Mouse (Mus musculus): ENCODE results near the gene Rhbdd1.

Rhbdd1 gene

DNA sequence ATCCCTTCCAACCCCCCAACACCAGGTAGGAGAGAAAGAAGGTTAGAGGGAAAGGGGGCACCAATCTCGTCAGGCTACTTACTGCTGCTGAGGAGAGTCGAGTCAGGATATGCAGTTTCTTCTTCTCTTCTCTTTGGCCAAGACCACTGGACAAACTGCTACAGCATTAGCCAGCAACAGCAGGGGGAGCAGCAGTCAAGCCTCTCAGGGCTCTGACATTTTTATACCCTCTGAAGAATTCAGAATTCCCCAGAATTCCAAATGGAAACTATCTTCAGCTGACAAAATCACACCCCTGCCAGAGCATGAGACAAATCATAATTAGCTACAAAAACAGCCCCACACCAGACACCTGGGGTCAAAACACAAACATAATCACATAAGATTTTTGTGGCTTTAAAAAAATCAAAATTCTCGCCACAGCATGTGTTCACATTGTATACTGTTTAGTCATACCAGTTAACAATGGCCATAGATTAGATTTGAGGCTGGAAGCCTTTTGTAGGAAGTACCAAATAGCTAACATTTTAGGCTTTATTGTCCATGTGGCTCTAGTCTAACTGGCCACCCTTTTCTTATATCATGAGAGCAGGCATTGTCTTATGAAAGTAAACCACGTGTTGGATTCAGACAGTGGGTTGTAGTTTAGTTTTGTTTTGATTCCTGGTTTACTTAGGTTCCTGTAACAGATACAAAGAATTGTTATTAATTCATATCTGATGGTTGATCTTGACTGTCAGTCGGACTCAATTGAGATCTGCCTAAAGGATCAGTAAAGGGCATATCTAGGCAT is 55.6 kb downstream of the Rhbdd1 start:
- DNase-seq = no peak

DNA sequence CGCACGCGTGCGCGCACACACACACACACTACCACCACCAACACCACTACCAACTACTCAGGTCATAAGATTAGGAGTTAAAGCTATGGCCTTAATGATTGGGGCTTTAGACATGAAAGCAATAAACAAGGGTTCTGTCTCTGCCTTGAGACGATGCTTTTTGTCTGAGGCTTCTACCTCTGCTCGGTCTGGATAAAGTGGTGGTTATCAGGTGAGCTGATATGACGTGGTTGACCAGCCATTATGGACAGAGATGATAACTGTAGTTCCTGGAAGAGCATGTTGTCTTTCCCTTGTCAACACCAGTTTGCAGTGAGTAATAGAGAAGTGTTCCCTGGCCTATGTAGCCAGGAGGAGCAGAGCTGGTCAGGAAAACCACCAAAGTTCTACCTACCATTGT is 57.7 kb downstream of the Rhbdd1 start:
- DNase-seq = no peak

DNA sequence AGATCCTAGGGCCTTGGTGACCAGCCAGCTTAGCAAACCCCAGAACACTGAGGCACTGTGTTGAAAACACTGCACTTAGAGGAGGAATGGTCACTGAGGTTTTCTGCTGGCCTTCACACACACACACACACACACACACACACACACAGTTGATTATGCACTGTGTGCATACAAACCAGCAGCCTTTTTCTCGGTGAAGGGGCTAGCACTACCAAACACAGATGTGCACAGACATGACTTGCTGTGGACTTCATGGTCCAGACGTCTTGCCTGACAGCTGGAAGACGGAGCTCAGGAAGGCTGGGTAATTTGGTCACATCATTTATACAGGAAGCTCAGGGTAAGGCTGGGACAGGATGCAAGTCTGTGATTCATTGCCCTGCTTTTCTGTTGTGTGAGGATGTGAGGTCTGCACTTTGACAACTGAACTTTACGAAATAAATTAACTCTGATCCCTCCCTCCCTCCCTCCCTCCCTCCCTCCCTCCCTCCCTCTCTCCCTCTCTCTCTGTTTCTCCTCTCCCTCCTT is 58.6 kb downstream of the Rhbdd1 start:
- no peak for DNase-seq

DNA sequence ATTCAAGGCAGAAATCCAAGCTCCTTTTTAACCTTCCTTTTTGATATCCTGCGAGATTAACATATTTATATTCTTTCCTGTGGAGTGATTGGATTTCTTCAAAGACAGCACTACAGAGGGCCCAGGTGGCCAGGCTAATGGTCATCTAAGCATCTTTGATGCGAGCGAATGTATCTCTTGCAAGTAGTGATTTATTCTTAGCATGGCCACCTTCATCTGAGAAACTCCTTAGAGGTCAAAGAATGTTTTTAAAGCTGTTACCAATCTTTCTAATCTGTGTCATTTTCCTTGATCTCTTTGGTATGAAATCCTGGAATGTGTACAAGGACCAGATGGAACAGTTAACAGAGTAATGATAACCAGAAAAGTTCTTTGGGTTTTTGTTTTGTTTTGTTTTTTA is 59.2 kb downstream of the Rhbdd1 start:
- DNase-seq = no peak

DNA sequence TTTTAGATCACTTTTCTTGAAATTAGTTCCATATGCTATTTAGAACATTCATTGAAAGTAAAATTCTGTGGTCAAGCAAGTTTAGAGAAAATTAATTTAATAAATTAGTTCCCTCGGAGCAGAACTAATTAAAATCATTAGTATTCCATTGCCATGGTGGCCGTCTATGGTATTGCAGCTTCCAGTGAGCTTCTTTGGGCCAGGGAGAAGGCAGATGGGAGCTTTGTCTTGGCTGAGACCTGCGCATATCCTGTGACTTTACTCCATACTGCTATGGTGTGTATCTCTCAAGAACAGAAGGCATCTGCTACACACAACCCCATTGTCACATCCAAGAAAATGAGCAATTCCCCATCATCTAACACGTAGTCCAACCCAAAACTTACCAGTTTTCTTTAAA is 65.7 kb downstream of the Rhbdd1 start:
- DNase-seq = peak; percentile 23

DNA sequence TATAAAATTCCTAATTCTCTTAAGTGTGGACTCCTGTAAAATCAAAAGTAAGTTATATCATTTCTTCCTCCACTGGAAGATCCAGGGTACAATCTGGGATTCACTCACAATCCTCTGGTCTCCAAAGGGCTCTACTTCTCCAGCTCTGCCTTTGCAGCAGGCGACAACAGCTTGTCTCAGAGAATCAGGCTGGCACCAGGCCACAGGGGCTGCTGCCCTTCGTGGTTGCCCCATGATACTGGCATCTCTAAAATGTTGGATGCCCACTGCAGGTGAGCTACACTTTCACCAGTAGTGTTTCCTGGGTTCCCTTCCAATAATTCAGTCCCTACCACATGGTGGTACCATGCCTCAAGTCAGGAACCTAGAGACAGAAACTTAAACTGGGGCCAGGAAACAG is 67.9 kb downstream of the Rhbdd1 start:
- no peak for DNase-seq

DNA sequence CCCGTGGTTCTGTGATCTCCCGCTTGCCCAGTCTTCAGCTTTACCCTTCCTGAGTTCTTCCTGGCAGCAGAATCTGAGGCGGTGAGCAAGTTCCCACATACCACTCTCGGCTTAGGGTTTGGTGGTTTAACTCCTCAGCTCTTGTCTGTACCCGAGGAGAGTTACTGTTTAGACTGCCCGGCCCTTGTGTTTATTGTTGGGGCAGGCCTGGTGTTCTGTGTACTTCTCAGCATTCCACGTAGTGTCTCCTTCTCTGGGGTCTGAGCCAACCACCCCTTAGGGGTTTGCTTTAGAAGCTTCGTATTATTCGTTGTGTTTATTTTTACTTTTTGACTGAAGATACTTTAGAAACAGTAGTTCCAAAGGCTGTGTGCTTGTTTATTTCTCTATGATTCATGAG is 68.8 kb downstream of the Rhbdd1 start:
- no peak for DNase-seq

DNA sequence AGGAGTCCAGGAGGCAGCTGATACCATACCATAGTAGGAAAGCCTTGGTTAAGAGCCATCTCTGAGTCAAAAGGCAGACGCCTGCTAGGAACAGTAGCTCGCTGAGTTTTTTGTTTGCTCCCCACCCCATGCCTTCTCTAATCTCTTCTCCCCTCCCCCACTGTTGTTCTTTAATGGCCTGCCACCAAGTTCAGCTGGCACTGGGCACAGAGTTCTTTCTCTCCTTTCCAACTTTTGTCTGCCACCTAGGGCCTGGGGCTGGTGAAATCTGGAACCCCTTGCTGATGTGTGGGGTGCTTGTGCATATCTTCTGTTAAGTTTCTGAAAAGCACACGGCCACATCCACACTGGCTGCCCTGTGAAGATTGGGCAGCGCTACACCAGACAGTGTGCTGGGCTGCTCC is 69.6 kb downstream of the Rhbdd1 start:
- DNase-seq = peak; percentile 23

DNA sequence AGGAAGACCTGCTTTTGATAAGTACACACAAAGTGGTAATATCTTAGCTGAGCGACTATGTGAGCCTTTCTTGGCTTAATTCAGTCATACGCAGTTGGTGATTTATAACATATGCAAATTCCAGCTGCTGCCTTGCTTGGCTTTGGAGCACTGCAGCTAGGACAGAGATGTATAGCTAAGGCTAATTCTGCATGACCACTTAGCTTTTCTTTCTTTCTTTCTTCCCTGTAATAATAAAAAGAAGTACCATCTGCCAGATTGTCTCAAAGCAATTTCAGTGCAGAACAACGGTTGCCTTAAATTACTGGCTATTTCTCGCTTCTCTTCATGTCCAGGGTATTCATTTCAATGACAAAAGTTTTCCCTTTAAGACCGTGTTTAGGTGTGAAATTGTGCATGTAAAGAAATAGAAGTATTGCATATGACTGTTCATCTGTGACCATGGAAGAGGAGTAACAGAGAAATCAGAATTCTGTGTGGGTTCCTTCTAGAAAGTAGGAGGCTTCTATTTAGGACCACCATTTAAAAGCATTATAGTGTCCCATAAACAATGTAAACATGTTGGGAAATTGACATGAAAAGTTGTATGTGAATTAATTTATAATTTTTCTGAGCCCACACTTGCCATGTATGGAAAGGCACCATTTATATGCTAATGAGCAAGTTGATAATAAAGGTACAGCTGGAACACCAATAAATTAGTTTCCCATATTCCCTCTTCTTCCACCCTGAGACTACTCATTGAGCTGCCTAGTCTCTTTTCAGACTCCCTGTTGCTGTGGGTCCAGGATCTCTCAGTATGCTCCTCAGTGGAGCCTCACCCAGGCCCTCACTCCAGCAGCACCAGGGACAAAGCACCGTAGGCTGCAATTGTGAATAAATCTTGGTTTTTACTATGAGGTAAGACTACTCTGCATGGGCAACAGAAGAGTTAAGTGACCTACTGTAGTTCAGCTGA is 70.8 kb downstream of the Rhbdd1 start:
- DNase-seq = no peak

DNA sequence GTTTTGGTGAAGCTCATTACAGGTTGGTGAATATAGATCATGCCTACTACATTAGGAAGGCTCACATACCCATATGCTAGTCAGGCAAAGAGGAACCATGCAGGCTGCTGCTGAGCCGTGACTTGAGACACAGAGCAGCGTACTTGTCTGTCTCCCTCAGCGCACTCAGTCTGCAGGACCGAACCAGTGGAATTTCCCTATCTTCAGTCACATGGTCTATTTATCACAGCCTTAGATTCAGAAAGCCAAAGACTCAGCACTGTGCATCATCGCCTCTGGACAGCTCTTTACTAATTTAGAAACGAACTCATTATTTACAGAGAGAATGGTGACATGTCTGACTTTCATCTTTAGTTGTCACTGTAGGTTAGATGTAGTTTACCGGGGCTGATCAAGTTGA is 73.1 kb downstream of the Rhbdd1 start:
- DNase-seq = no peak

DNA sequence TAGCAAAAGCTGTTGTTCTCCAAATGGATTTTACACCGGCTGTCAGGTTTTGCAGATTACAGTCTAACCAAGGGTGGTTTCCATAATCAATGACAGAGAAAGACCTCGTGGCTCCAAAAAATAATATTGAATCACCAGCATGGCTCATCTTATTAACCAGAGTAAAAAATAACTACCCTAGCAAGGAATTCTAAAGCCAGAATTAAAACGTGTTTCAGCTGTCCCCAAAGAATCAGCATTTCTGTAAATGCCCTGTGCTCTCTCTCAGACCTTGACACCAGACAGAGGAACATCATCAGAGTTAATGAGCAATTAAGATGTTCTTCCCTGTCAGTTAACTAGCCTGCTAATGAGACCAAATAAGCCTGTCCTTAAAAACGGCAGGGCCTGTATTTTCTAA is 79.1 kb downstream of the Rhbdd1 start:
- DNase-seq = peak; percentile 27

DNA sequence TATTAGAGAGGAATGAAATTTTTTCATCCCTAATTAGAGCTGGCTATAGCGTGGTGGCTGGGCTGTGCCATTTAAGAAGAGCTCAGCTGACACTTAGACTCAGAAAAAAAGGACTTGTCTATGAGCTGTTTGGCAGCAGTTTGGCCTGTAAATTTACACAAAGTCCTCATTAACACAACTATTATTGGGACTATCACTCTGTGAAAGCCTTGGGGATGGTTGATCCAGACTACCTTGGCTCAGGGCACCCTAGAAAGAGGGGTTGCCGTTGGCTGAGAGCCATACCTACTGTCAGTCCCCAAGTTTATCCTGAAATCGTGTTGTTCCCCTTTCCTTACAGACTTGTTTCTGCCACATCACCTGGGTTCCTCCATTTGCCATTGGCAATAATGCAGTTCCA is 91.5 kb downstream of the Rhbdd1 start:
- DNase-seq = no peak

DNA sequence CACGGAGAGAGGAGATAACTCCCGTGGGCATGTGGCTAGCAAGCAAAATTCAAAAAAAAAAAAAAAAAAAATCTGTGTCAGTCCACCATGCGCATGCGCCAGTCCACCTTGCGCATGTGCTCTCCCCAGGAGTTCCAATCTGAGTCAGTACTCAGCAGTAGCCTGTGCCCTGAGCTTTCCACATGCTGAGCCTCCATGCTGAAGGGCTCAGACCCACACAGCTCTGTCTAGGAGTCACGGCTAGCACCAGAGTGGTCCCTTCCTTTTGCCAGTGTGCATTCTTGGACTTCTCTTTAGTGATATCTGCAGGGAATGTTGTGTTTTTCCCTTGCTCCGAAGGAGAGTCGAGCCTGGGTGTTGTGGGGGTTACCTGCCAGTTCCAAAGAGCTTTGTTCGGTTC is 93.0 kb downstream of the Rhbdd1 start:
- DNase-seq = no peak

DNA sequence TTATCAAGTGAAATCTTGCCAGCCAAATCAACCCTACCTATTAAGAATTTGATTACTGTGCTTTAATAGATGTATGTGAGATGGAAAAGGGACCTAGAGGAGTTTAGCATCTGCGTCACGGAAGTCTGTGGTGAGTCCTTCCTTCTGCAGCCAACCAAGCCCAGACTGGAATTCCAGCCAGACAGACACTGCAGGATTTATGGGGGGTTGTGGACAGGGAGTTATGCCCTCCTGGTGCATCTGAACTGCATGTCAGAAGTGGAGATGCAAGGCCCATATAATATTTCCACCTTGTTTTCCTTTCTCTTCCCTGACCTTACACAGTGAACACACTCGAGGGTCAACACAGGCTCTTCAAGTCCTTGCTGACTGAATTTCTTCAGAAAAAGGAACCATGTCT is 94.3 kb downstream of the Rhbdd1 start:
- no peak for DNase-seq

DNA sequence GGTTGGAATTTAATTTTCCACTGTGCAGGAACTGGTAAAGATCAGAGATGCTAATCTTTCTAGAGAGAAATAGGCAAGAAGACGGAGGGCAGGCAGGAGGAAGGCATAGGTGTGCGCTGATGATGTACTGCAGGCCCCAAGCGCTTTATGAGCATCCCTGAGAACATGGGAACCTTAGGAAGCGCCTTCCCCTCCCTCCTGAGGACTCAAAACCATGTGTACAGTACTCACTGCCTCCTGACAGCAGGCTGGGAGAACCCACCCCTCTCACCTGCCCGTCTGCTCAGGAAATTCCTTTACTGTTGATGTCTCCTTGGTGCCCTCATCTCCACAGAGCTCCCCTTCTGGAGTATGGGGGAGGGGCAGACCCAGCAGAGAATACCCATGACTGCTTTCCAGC is 95.3 kb downstream of the Rhbdd1 start:
- DNase-seq = no peak

DNA sequence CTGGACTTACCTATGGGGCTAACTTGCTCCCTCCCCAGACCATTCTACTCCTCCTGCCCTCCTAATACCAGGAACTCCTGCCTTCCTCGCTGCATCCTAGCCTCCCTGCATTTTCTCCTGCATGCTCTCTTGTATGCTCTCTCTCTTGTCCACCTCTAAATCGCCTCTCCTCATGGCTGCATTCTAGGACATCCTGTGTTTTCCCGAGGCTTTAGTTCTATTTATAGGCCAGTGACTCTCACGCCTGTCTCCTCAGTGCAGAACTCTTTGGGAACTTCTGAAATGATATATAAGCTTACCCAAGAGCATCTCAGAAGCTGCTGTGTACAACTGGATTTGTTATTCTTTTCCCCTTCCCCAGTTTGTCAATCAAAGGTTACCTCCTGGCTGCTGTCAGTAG is 95.8 kb downstream of the Rhbdd1 start:
- no peak for DNase-seq

DNA sequence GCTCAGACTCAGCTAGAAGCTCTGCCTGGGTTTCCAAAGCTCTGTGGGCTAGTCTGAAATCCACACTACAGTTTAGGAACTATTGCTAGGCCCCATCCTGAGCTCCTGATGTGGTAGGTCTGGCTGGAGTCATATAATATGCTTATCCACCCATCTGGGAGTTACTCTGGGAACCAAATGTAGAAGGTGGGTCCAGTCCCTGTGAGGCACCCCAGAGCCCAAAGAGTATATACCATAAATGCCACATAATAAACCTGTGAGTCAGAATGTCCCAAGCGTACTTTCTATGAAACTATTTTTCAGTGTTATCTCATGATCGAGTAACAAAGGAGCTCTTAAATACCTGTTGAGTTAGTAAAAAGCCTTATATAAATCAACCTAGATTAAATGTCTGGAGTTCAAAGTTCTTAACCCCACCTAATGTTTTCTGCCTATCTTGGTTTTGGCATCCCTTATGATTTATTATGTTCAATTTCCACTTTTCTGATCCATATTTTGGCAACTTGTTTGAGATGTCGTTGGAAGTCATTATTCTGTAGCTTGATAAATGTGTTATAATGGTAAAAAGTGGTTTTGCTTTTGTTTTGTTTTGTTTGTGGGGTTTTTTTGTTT is 98.3 kb downstream of the Rhbdd1 start:
- DNase-seq = no peak

DNA sequence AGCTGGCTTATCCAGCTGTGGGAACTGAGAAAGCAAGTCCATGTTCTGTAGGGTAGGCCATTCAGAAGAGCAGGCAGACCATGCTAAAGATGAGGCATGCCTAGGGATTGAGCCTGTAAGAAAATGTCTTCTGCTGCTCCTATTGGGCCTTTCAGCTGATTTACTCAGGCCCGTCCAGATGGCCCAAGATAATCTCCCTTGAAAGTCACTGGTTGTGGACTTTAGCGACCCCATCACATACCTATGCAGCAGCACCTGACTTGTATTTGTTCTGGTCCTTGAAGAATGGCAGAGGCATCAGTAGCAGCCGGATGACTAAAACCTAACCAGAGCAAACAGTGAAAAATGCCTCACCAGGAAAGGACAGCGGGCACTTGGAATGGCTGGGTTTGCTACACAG is 99.4 kb downstream of the Rhbdd1 start:
- DNase-seq = no peak

DNA sequence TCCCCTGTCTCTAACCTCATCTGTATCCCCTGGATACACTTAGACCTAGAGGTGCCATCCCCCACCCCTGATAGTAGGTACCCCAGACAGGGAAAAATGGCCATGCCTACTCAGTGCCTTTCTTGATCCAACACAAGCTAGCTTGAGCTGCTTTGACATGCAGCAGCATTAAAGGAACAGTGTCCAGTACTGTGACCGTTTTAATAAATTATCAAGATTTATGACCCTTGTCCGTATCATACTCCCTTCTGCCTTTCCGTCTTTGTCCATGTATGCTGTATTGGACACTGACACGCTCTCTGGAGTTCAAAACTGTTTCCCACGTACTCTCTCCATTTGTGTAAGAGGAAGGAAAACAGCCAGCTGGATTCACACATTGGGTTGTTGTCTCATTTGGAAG is 111.5 kb downstream of the Rhbdd1 start:
- no peak for DNase-seq

DNA sequence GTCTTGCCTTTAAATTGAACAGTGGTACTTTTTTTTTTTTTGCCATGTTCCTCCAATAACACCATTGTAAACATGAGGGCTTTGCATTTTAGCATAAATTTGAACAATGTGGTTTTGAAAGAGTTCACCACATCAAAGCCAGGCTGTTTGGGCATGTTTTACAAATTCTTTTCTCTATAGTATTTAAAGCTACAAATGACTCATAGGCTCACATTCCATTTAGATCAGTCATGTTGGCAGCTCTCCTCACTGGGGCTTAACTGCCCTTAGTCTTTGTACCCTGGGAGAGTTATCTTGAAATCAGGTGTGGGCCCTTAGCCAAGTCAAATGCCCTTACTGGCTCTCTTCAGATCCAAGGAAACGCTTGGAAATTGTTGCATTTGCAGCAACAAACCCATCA is 112.8 kb downstream of the Rhbdd1 start:
- no peak for DNase-seq

DNA sequence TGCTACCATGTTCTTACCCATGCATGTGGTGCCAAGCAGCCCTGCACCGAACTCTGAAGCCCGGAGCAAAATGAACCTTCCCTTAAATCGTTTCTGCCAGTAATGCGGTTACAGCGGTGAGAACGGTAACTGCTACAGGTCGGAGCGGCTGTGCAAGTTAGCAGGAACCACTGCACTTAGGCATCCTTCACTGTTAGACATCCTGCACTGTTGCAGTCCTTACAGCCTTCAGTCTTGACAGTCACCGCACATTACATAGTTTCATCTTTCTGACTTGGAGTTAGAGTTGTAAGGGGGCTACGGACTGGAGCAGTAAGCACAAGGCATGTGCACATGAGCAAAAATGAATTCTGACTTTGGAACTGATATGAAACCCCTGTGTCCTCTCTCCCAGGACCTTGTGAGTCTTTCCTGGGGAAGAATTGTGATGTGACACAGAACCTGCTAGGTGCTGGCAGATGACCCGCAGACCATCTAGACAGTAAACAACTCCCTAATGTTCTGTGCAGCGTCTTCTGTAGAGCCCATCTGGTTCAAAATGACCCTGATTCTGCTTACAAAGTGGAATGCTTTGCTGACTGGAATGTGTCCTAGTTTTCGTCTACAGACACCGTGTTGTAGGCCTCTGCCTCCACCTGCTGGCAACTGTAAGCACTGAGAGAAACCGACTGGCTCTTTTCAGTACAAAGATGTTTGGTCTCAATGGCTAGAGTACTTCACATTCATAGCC is 116.8 kb downstream of the Rhbdd1 start:
- DNase-seq = peak; percentile 89

DNA sequence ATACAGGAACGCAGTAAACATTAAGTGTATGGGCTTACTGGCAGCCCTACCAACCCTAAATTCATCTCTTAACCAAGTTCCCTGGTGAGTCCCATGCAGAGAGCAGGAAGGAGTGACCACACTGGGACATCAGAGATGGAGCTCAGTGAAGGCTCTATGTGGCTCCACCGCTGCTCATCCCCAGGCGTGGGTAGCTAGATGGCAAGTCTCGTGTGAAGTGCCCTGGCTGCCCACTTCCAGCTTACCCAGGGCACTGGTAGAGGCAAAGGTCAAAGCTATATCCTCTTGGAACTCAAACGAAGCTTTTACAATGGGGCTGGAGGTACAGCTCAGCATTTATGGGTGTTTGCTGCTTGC is 117.4 kb downstream of the Rhbdd1 start:
- DNase-seq = no peak

DNA sequence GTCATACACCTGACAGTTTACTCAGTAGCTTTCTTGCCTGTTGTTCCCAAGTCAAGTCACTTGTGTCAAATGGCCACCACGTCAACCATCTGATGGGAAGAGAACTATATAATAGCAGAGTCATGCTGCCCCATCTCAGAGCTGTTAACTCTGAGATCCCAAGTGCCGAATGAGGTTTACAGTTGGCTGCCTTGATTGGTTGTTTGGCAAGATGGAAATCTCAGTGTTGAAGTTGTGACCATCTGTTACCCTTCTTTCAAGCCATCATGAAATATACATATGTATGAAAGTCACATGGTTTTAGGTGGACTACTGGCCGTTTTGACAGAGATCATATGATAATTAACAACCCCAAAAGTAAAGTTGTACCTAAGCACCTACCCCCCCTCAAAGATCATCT is 121.0 kb downstream of the Rhbdd1 start:
- DNase-seq = no peak

Measured in retina, postnatal 1 day (tissue).